Mouse (Mus musculus) E14TG2a.4 (cell line): ENCODE measurements around the gene Il27.

ENCODE experiments used
- H3K27me3 ChIP-seq: 2 replicates; pipeline ENCODE4 v1.6.1; 2014; ENCODE audit warnings: low read length, control low read depth; ENCODE audit not compliant: insufficient read depth
- H3K36me3 ChIP-seq: 2 replicates; pipeline ENCODE4 v1.6.1; 2014; ENCODE audit warnings: low read length, control low read depth; ENCODE audit not compliant: insufficient read depth
- H3K4me1 ChIP-seq: replicated peaks from 2 replicates; pipeline ENCODE4 v1.6.1; 2014; ENCODE audit warnings: low read depth, low read length, control low read depth
- H3K4me3 ChIP-seq: replicated peaks from 2 replicates; pipeline ENCODE4 v1.5.1; 2014; ENCODE audit warnings: mild to moderate bottlenecking, low read length
- H3K9me3 ChIP-seq: 2 replicates; pipeline ENCODE4 v1.6.1; 2014; ENCODE audit warnings: low read length, control low read depth
- CTCF ChIP-seq: conservative IDR thresholded peaks from 2 replicates; pipeline ENCODE4 v1.5.1; 2014; ENCODE audit warnings: low read length
- NANOG ChIP-seq: IDR thresholded peaks from 2 replicates; pipeline ENCODE4 v1.6.1; 2014; ENCODE audit warnings: borderline replicate concordance, low read length, mixed read lengths
- POU5F1 ChIP-seq: IDR thresholded peaks from 2 replicates; pipeline ENCODE4 v1.6.1; 2014; ENCODE audit warnings: low read length, borderline replicate concordance

The Il27 gene

DNA sequence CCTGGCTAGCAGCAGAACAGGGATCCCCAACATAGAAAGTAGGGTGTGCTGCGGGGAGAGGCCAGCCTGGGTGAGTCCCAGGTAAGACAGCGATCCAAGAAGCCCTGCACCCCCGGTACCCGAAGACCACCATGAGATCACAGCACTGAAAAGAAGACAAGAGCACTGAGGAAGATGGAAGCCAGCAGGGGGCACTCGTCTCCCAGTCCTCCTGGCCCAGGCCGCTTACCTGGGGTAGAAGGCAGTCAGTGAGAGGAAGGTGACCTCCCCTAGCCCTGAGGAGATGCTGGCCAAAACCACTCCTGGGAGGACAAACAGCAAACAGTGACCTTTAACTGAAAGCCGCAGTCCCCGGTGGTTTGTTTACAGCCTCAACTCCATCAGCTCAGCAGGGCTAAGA lies 15.6 kb downstream of the Il27 start:
- Histone ChIP-seq H3K4me3 (no peak overlapping the region), H3K4me1 (peaks cover 43% of the 10 kb centered on the region), H3K27me3 (no peaks in the 10 kb centered on the region), H3K9me3 (no peaks in the 10 kb centered on the region), H3K36me3 (peaks cover 64% of the 10 kb centered on the region)
- TF ChIP-seq NANOG = no peak
- TF ChIP-seq CTCF = peak; percentile 57

DNA sequence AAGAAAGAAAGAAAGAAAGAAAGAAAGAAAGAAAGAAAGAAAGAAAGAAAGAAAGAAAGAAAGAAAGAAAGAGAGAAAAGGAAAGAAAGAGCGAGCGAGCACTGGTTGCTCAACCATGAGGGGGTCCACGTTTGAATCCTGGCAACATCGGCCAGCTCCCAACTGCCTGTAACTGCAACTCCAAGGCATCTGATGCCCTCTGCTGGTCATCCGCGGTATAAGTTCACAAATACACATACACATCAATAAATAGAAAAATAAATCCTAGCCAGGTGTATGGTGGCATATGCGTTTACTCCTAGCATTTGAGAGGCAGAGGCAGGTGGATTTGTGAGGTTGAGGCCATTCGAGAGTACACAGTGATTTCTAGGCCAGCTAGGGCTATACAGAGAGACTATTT lies 17.8 kb downstream of the Il27 start:
- TF ChIP-seq CTCF = peak; percentile 89
- no peak for TF ChIP-seq POU5F1
- no peak for TF ChIP-seq NANOG
- no peaks in the 10 kb centered on the region for H3K27me3 ChIP-seq
- H3K4me3 ChIP-seq = no peak overlapping the region
- peaks cover 80% of the 10 kb centered on the region for H3K36me3 ChIP-seq
- H3K9me3 ChIP-seq = no peaks in the 10 kb centered on the region
- peaks cover 28% of the 10 kb centered on the region for H3K4me1 ChIP-seq

GRCm38 (mm10) chr7:126566094-126566765 lies 28.5 kb downstream of the Il27 start, which contains the start of gene Eif3c:
TSS of gene Eif3c (minus strand) at chr7:126566411.
- no peaks in the 10 kb centered on the region; the same call in 1 of the 2 replicates for H3K9me3 ChIP-seq
- H3K27me3 ChIP-seq = no peaks in the 10 kb centered on the region
- H3K4me1 ChIP-seq = peaks cover 20% of the 10 kb centered on the region
- TF ChIP-seq POU5F1 = no peak
- no peak for TF ChIP-seq NANOG
- no peak for TF ChIP-seq CTCF
- H3K4me3 ChIP-seq = peak within 1 kb of the TSS; percentile 99
- peaks cover 38% of the 10 kb centered on the region for H3K36me3 ChIP-seq

GRCm38 (mm10) chr7:126565693-126566092 lies 29.0 kb downstream of the Il27 start:
- Histone ChIP-seq H3K9me3 (no peaks in the 10 kb centered on the region; the same call in 1 of the 2 replicates), H3K4me3 (peak overlapping the region; percentile 99), H3K36me3 (peaks cover 43% of the 10 kb centered on the region), H3K4me1 (peaks cover 23% of the 10 kb centered on the region), H3K27me3 (no peaks in the 10 kb centered on the region)
- no peak for TF ChIP-seq POU5F1
- TF ChIP-seq NANOG = no peak
- TF ChIP-seq CTCF = no peak

GRCm38 (mm10) chr7:126556635-126557034 lies 38.1 kb downstream of the Il27 start:
- H3K4me1 ChIP-seq = peaks cover 6% of the 10 kb centered on the region; the same call in 1 of the 2 replicates
- H3K4me3 ChIP-seq = no peak overlapping the region
- H3K36me3 ChIP-seq = peaks cover 100% of the 10 kb centered on the region
- no peaks in the 10 kb centered on the region for H3K27me3 ChIP-seq
- TF ChIP-seq NANOG (no peak), POU5F1 (no peak), CTCF (no peak)
- H3K9me3 ChIP-seq = no peaks in the 10 kb centered on the region

GRCm38 (mm10) chr7:126554796-126555195 lies 39.9 kb downstream of the Il27 start:
- Histone ChIP-seq H3K4me3 (no peak overlapping the region), H3K27me3 (no peaks in the 10 kb centered on the region), H3K4me1 (peaks cover 8% of the 10 kb centered on the region), H3K36me3 (peaks cover 100% of the 10 kb centered on the region), H3K9me3 (no peaks in the 10 kb centered on the region)
- TF ChIP-seq POU5F1 (no peak), NANOG (no peak), CTCF (no peak)

GRCm38 (mm10) chr7:126545631-126546030 lies 49.1 kb downstream of the Il27 start:
- Histone ChIP-seq H3K36me3 (peaks cover 73% of the 10 kb centered on the region), H3K27me3 (no peaks in the 10 kb centered on the region), H3K4me1 (peaks cover 16% of the 10 kb centered on the region), H3K9me3 (no peaks in the 10 kb centered on the region), H3K4me3 (no peak overlapping the region)
- no peak for TF ChIP-seq NANOG
- TF ChIP-seq POU5F1 = no peak
- TF ChIP-seq CTCF = no peak

DNA sequence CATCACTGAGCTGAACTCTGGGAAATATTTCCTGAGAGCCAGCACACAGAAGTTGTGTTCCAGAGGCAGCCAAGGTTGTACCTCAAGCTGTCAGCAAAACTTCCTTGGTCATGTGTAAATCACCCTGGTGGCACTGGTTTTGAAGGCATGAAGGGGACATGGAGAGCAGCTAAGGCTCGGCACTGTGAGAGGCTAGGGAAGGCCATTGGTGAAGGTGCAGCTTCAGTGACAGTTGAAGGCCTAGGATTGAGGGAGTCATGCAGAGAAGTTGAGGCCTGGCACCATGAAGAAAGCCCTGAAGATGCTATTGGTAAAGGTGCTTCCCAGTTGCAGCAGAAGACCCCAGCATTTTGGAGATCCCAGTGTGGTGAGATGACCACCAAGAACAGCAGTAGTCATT lies 53.1 kb downstream of the Il27 start:
- TF ChIP-seq POU5F1 (no peak), CTCF (no peak), NANOG (no peak)
- Histone ChIP-seq H3K4me1 (peaks cover 6% of the 10 kb centered on the region; the same call in 1 of the 2 replicates), H3K36me3 (peaks cover 33% of the 10 kb centered on the region), H3K4me3 (no peak overlapping the region), H3K9me3 (no peaks in the 10 kb centered on the region), H3K27me3 (peaks cover 6% of the 10 kb centered on the region)
